Mouse (Mus musculus): ENCODE data around the gene 4931406P16Rik. TPM values are rescaled to one million over a fixed set of nuclear protein-coding genes. Genes with fewer than 3 reads are reported as not detected.
A peak's percentile ranks its signal among the peaks of the same experiment; 100 is the strongest.

The 4931406P16Rik gene
- polyA plus RNA-seq, 1 experiment from 2014 or later: 40.5 TPM

DNA sequence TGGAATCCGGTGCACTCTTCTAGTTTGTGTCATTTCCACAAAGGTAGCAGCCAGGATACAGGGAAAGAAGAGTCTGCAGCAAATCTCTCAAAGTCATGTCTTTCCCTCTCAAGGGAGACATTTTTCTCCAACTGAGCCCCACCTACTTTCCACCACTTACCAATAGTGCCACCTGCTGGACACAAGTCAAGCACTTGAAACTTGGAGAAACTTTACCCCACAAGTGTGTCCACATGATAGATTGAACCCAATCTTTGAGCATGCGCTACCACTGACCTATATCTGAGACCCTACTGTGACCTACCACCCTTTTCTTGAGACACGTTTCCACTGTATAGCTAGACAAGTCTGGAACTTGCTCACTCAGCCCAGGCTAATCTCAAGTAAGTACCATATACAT, 115.0 kb downstream of the 4931406P16Rik start:
- Histone ChIP-seq H3K4me3 (ENCODE audit: control insufficient read depth in 1 of 2, insufficient read depth in 1 of 2, low read depth in 1 of 2, low read length in 2 of 2) (no peak overlapping the region), H3K27ac (replicated peaks in 1 of 2; ENCODE audit: control insufficient read depth in 1 of 2, insufficient read depth in 1 of 2, low read depth in 2 of 2, low read length in 2 of 2) (no peak overlapping the region), H3K9me3 (ENCODE audit: control insufficient read depth, low read length) (0 out of 2 replicates have a peak, but pooled peaks cover 3% of the 10 kb centered on the region), H3K4me1 (ENCODE audit: control insufficient read depth in 2 of 2, insufficient read depth in 2 of 2, low read length in 2 of 2) (peaks cover 0 to 6% of the 10 kb centered on the region in 2 experiments; a peak in 1 of 4 replicates), H3K9ac (ENCODE audit: low read length) (no peak overlapping the region), H3K4me2 (ENCODE audit: low read length) (no peak overlapping the region), H3K36me3 (ENCODE audit: control insufficient read depth, insufficient read depth, low read length) (peaks cover 38% of the 10 kb centered on the region), H3K27me3 (ENCODE audit: control insufficient read depth, insufficient read depth, low read length) (no peaks in the 10 kb centered on the region)
- no peak for ATAC-seq (ENCODE audit: insufficient number of reproducible peaks, insufficient read depth, low FRiP score, low read depth)
- WGBS: 39% methylated on average over 3 of the region's 3 CpGs

DNA sequence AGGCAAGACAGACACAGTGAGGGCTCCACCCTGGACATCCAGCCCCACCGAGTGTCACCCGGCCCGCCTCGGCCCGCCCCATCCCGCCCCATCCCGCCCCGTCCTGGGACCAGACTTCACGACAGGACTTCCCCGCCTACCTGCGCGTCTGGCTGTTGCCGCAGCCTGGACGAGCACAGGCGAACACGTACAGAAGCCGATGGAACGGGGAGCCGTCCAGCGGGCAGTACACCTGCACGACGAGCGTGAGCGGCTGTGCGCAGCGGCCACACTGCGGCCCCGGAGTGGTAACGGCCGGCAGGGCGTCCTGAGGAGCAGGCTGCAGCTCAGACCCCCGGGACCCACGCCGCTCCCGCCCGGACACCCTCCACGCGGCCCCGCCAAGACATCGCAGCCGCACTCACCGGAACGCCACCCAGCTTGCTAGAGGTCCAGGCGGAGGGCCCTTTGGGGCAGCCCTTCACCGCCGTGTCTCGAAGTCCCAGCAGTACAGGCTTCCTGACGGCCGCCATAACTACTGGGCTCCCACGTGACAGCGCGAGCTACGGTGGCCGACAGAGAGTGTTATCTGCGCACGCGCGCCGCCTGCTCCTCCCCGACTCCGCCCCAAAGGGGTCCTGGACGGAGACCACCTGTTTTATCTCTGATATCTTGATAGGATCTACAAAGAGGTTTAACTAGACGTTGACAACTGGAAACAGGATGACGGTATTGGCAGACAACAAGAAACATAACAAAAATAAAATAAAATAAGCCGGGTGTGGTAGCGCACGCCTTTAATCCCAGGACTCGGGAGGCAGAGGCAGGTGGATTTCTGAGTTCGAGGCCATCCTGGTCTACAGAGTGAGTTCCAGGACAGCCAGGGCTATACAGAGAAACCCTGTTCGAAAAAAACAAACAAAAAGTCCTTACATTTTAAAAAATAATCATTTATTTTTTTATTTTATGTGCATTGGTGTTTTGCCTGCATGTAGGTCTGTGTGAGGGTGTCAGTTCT, 116.9 kb downstream of the 4931406P16Rik start, which contains the start of gene Pdcd2l:
Gene Pdcd2l, minus strand, starts transcription at position 530 of the 997 bp plus-strand sequence.
- WGBS: 3% methylated on average over 65 of the region's 70 CpGs

DNA sequence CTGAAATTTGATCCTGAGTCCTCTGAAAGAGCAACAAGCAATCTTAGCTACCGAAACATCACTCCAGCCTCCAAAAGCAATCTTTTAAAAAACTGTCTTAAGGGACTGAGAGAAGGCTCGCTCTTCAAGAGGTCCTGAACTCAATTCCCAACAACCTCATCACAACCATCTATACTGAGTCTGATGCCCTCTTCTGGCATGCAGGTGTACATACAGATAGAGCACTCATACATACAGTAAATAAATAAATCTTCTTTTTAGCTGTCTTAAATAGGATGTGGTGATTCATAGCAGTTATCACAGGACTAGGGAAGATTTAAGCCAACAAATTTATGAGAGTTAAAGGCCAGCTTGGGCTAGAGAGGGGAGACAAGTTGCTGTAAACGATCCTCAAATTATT, 117.7 kb downstream of the 4931406P16Rik start:
- Histone ChIP-seq H3K27me3 (ENCODE audit: control insufficient read depth, insufficient read depth, low read length) (no peaks in the 10 kb centered on the region), H3K27ac (replicated peaks in 1 of 2; ENCODE audit: control insufficient read depth in 1 of 2, insufficient read depth in 1 of 2, low read depth in 2 of 2, low read length in 2 of 2) (peak overlapping the region in 1 of 2 experiments; percentile 63; a peak in 1 of 4 replicates), H3K4me2 (ENCODE audit: low read length) (peak overlapping the region; percentile 84), H3K9me3 (ENCODE audit: control insufficient read depth, low read length) (no peaks in the 10 kb centered on the region), H3K36me3 (ENCODE audit: control insufficient read depth, insufficient read depth, low read length) (peaks cover 28% of the 10 kb centered on the region), H3K4me1 (ENCODE audit: control insufficient read depth in 2 of 2, insufficient read depth in 2 of 2, low read length in 2 of 2) (peaks cover 0 to 6% of the 10 kb centered on the region in 2 experiments; a peak in 1 of 4 replicates), H3K9ac (ENCODE audit: low read length) (peak overlapping the region; percentile 97), H3K4me3 (ENCODE audit: control insufficient read depth in 1 of 2, insufficient read depth in 1 of 2, low read depth in 1 of 2, low read length in 2 of 2) (peak overlapping the region; percentile 89 to 96)
- 52% methylated on average over 3 of the region's 3 CpGs for WGBS
- ATAC-seq (ENCODE audit: insufficient number of reproducible peaks, insufficient read depth, low FRiP score, low read depth): no peak

More for the DNA sequence above, 116.9 kb downstream of the 4931406P16Rik start, which contains the start of gene Pdcd2l:
- no peaks in the 10 kb centered on the region for H3K27me3 ChIP-seq (ENCODE audit: control insufficient read depth, insufficient read depth, low read length)
- 0 out of 2 replicates have a peak, but pooled peaks cover 3% of the 10 kb centered on the region for H3K9me3 ChIP-seq (ENCODE audit: control insufficient read depth, low read length)
- peaks cover 0 to 6% of the 10 kb centered on the region in 2 experiments; a peak in 1 of 4 replicates for H3K4me1 ChIP-seq (ENCODE audit: control insufficient read depth in 2 of 2, insufficient read depth in 2 of 2, low read length in 2 of 2)
- peak within 1 kb of the TSS; percentile 40 to 63; a peak in 2 of 4 replicates for H3K27ac ChIP-seq (replicated peaks in 1 of 2; ENCODE audit: control insufficient read depth in 1 of 2, insufficient read depth in 1 of 2, low read depth in 2 of 2, low read length in 2 of 2)
- H3K4me2 ChIP-seq (ENCODE audit: low read length): peak within 1 kb of the TSS; percentile 84
- peak; percentile 91 for ATAC-seq (ENCODE audit: insufficient number of reproducible peaks, insufficient read depth, low FRiP score, low read depth)
- H3K4me3 ChIP-seq (ENCODE audit: control insufficient read depth in 1 of 2, insufficient read depth in 1 of 2, low read depth in 1 of 2, low read length in 2 of 2): peak within 1 kb of the TSS; percentile 89 to 96
- H3K36me3 ChIP-seq (ENCODE audit: control insufficient read depth, insufficient read depth, low read length): peaks cover 35% of the 10 kb centered on the region
- peak within 1 kb of the TSS; percentile 97 for H3K9ac ChIP-seq (ENCODE audit: low read length)

DNA sequence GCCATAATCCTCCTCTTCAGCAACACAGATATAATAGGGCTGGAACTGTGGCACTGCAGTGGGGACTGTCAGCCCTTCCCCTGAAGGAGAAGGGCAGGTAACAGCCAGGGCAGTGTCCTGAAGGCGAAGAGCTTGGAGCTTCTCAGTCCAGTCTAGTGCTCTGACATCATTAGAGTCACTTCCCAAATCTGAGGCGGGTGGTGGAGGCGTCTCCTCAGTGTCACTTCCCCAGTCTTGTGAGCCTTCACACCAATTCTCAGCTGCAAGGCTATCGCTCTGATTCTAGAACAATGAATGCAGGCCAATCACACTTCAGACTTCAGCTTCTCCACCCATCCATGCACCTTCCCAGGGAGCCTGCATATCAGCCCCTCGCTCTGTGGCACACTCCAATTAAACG, 120.5 kb downstream of the 4931406P16Rik start:
- no peak overlapping the region for H3K4me3 ChIP-seq (ENCODE audit: control insufficient read depth in 1 of 2, insufficient read depth in 1 of 2, low read depth in 1 of 2, low read length in 2 of 2)
- peaks cover 47% of the 10 kb centered on the region for H3K36me3 ChIP-seq (ENCODE audit: control insufficient read depth, insufficient read depth, low read length)
- H3K27me3 ChIP-seq (ENCODE audit: control insufficient read depth, insufficient read depth, low read length): no peaks in the 10 kb centered on the region
- H3K27ac ChIP-seq (replicated peaks in 1 of 2; ENCODE audit: control insufficient read depth in 1 of 2, insufficient read depth in 1 of 2, low read depth in 2 of 2, low read length in 2 of 2): no peak overlapping the region
- H3K9me3 ChIP-seq (ENCODE audit: control insufficient read depth, low read length): no peaks in the 10 kb centered on the region
- no peak overlapping the region for H3K4me2 ChIP-seq (ENCODE audit: low read length)
- WGBS: 85% methylated on average over 6 of the region's 6 CpGs
- no peak overlapping the region for H3K9ac ChIP-seq (ENCODE audit: low read length)
- H3K4me1 ChIP-seq (ENCODE audit: control insufficient read depth in 2 of 2, insufficient read depth in 2 of 2, low read length in 2 of 2): peaks cover 0 to 6% of the 10 kb centered on the region in 2 experiments; a peak in 1 of 4 replicates
- no peak for ATAC-seq (ENCODE audit: insufficient number of reproducible peaks, insufficient read depth, low FRiP score, low read depth)

DNA sequence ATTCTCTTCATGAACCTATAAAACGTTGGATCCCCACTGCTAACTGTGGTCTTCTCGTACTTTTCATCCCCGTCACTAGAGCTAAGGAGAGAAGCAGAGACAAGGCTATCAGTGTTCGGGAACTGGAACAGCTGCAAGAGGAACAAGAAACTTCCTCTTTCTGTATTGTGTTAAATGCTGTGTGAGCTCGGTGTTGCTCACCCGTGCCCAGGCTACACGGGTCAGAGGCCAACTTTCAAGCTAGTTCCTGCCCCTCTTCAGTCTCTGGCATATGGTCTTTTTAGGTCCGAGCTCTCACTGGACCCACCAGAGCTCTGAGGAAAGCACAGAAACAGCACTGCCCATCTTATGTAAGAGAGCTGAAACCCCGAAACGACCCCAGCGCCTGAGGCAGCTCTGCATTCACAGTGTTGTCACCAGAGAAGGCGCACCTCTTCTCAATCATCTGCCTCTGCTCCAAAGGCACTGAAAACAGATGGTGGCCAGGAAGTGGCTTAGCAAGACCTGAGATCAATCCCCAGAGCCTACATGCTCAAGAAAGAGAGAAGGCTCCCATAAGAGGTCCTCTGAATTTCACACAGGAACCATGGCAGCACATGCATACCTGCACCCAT, 123.9 kb downstream of the 4931406P16Rik start:
- Histone ChIP-seq H3K9me3 (ENCODE audit: control insufficient read depth, low read length) (no peaks in the 10 kb centered on the region), H3K27ac (replicated peaks in 1 of 2; ENCODE audit: control insufficient read depth in 1 of 2, insufficient read depth in 1 of 2, low read depth in 2 of 2, low read length in 2 of 2) (no peak overlapping the region), H3K9ac (ENCODE audit: low read length) (no peak overlapping the region), H3K4me1 (ENCODE audit: control insufficient read depth in 2 of 2, insufficient read depth in 2 of 2, low read length in 2 of 2) (no peaks in the 10 kb centered on the region), H3K4me3 (ENCODE audit: control insufficient read depth in 1 of 2, insufficient read depth in 1 of 2, low read depth in 1 of 2, low read length in 2 of 2) (no peak overlapping the region), H3K4me2 (ENCODE audit: low read length) (no peak overlapping the region), H3K36me3 (ENCODE audit: control insufficient read depth, insufficient read depth, low read length) (peaks cover 77% of the 10 kb centered on the region), H3K27me3 (ENCODE audit: control insufficient read depth, insufficient read depth, low read length) (no peaks in the 10 kb centered on the region)
- no peak for ATAC-seq (ENCODE audit: insufficient number of reproducible peaks, insufficient read depth, low FRiP score, low read depth)
- WGBS: 85% methylated on average over 12 of the region's 12 CpGs

Other genes with a start within 250 kb of the 4931406P16Rik start
- gene Scgb1b30, start 218.1 kb downstream of the 4931406P16Rik start, polyA plus RNA-seq (2014; fragmentation: Nextera tagmentation; extraction: Ambion mirVana): not detected in 2 replicates
- gene Wtip, start 180.3 kb downstream of the 4931406P16Rik start, polyA plus RNA-seq (2014; fragmentation: Nextera tagmentation; extraction: Ambion mirVana): 6.6 and 7.6 TPM in 2 replicates
- 92.0 and 94.6 TPM in 2 replicates for gene Uba2, start 144.0 kb downstream of the 4931406P16Rik start, polyA plus RNA-seq (2014; fragmentation: Nextera tagmentation; extraction: Ambion mirVana)
- gene Pdcd2l, start 116.9 kb downstream of the 4931406P16Rik start, polyA plus RNA-seq (2014; fragmentation: Nextera tagmentation; extraction: Ambion mirVana): 52.3 and 54.3 TPM in 2 replicates
- 834 and 845 TPM in 2 replicates for gene Gpi1, start 83.2 kb downstream of the 4931406P16Rik start, polyA plus RNA-seq (2014; fragmentation: Nextera tagmentation; extraction: Ambion mirVana)
- 0.62 TPM in 1 of 2 replicates, not detected in the other for gene Gm6096, start 62.5 kb downstream of the 4931406P16Rik start, polyA plus RNA-seq (2014; fragmentation: Nextera tagmentation; extraction: Ambion mirVana)
- 32.4 and 40.0 TPM in 2 replicates for gene Lsm14a, start 79.8 kb upstream of the 4931406P16Rik start, polyA plus RNA-seq (2014; fragmentation: Nextera tagmentation; extraction: Ambion mirVana)